Mouse (Mus musculus): Measurements from ENCODE around the gene Sspo. TPM values are rescaled to one million over a fixed set of nuclear protein-coding genes. Genes with fewer than 3 reads are reported as not detected.

Gene Sspo
- polyA plus RNA-seq, 1 experiment from 2014 or later = 0.05 TPM

DNA sequence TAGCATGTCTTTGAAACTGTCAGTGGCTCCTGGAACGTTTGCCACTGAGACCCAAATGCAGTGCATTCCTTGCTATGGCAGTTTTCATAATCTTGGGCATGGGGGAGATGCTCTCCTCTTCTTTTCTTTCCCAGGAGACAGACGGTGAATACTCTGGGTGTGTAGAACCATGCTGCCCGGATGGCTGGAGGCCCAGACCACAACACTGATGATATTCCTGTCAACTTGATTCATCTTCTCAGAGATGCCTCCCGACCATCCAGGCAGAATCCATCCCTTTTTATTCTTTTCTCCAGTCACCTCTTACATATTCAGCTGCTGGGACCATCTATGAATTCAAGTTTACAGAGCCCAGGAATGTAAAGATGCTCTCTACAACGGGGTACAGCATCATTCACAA is 17.3 kb upstream of the Sspo start:
- no peak overlapping the region for H3K27ac ChIP-seq (ENCODE audit: low read depth, low read length)
- 77% methylated on average over 5 of the region's 5 CpGs for WGBS
- H3K36me3 ChIP-seq (ENCODE audit: control insufficient read depth, insufficient read depth, low read length) = no peaks in the 10 kb centered on the region
- H3K4me2 ChIP-seq (replicated peaks; ENCODE audit: low read depth, low read length) = no peak overlapping the region
- no peaks in the 10 kb centered on the region for H3K4me1 ChIP-seq (replicated peaks; ENCODE audit: control insufficient read depth, insufficient read depth, low read length)
- DNase-seq (ENCODE audit: low spot score) (no peak), ATAC-seq (ENCODE audit: low FRiP score) (no peak)
- no peaks in the 10 kb centered on the region for H3K9me3 ChIP-seq (ENCODE audit: control insufficient read depth, low read length)
- H3K27me3 ChIP-seq (ENCODE audit: control insufficient read depth, insufficient read depth, low read length) = no peaks in the 10 kb centered on the region
- H3K9ac ChIP-seq (ENCODE audit: low read depth, low read length) = no peak overlapping the region
- no peak overlapping the region for H3K4me3 ChIP-seq (ENCODE audit: low read depth, low read length)

DNA sequence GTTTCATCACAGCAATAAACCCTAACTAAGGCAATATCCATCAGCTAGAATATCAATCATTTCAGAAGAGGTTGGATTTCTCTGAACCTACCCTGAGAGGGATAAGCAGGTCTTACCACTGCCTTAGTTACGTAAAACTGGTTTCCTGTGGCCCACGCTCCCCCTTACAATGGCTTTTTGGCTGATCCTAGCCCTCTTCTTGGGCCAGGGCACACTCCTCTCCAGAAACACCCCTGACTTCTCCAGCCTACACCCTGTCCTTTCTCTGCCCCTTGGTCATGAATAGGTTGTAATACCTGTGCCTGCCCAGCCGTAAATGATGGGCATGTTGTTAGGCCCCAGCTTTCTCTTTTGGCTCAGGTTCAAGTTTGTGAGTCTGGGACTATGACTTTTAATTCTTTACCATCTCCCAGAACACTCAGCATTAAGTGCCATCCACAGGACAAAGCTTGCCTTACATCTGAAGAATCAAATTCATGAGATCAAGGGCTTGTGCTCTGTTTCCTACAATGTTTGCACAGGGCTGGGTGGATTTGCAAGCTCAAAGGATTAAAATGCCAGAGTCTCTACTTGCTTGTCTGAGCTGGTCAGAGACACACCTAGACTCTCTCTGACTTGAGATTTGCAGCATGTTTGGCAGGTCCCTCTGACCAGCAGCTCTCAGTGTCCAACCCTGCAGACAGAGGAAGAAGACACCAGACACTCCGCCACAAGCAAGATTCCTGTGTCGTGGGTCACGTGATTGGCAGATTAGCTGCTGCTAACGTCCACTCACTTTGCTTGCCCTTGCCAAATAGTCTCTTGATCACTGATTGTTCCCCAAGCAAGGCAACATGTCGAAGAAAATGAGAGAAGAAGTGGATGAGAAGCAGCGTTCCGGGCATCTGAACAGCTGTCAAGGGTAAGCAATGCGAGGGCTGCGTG is 14.9 kb upstream of the Sspo start:
- Histone ChIP-seq H3K4me2 (replicated peaks; ENCODE audit: low read depth, low read length) (no peak overlapping the region), H3K36me3 (ENCODE audit: control insufficient read depth, insufficient read depth, low read length) (peaks cover 3% of the 10 kb centered on the region; the same call in 1 of the 2 replicates), H3K27ac (ENCODE audit: low read depth, low read length) (no peak overlapping the region), H3K27me3 (ENCODE audit: control insufficient read depth, insufficient read depth, low read length) (peaks cover 14% of the 10 kb centered on the region), H3K4me1 (replicated peaks; ENCODE audit: control insufficient read depth, insufficient read depth, low read length) (peaks cover 2% of the 10 kb centered on the region; the same call in 1 of the 2 replicates), H3K9me3 (ENCODE audit: control insufficient read depth, low read length) (no peaks in the 10 kb centered on the region), H3K4me3 (ENCODE audit: low read depth, low read length) (no peak overlapping the region), H3K9ac (ENCODE audit: low read depth, low read length) (no peak overlapping the region)
- 77% methylated on average over 12 of the region's 12 CpGs for WGBS
- ATAC-seq (ENCODE audit: low FRiP score) = no peak
- no peak for DNase-seq (ENCODE audit: low spot score)

DNA sequence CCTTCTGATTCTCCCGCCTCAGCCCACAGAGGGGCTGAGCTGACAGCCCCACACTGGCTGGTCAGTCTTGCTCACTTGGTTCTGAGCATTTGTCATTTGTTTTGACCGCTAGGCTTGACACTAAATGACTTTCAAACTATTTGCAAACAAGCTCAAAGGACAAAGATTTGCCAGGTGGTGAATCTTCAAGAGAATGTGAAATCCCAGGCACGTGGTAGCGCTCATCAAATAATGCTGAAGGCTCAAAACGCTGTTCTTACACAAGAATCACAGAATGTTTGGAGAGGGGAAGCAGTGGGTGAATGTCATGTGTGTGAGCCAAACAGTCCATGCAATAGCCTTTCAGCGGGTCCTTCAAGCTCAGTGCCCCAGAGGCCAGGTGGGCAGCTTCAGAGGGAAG is 13.4 kb upstream of the Sspo start:
- Histone ChIP-seq H3K27me3 (ENCODE audit: control insufficient read depth, insufficient read depth, low read length) (peaks cover 29% of the 10 kb centered on the region), H3K9me3 (ENCODE audit: control insufficient read depth, low read length) (no peaks in the 10 kb centered on the region), H3K9ac (ENCODE audit: low read depth, low read length) (no peak overlapping the region), H3K4me3 (ENCODE audit: low read depth, low read length) (no peak overlapping the region), H3K27ac (ENCODE audit: low read depth, low read length) (no peak overlapping the region), H3K4me2 (replicated peaks; ENCODE audit: low read depth, low read length) (no peak overlapping the region), H3K36me3 (ENCODE audit: control insufficient read depth, insufficient read depth, low read length) (peaks cover 3% of the 10 kb centered on the region; the same call in 1 of the 2 replicates), H3K4me1 (replicated peaks; ENCODE audit: control insufficient read depth, insufficient read depth, low read length) (peaks cover 6% of the 10 kb centered on the region)
- WGBS = 66% methylated on average over 6 of the region's 6 CpGs
- DNase-seq (ENCODE audit: low spot score) (no peak), ATAC-seq (ENCODE audit: low FRiP score) (no peak)

DNA sequence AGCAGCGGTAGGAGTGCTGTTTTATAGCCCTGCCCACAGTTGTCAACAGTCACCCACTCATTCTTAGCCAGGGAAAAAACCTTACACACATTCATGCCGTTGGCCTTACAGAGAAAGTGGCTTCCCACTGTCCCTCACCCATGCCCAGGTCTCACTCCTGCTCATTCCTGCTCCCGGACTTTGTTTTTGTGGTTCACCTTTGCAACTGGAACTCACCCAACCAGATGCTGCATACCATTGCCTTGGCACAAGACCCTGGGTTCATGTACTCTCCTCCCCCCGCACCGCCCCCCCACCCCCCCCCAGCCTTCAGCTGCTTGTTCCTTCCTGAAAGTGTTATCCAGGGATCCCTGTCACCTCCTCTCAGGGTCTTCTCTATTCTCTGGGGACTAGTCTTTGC is 12.9 kb upstream of the Sspo start:
- Histone ChIP-seq H3K9ac (ENCODE audit: low read depth, low read length) (no peak overlapping the region), H3K4me2 (replicated peaks; ENCODE audit: low read depth, low read length) (no peak overlapping the region), H3K27ac (ENCODE audit: low read depth, low read length) (no peak overlapping the region), H3K4me3 (ENCODE audit: low read depth, low read length) (no peak overlapping the region), H3K27me3 (ENCODE audit: control insufficient read depth, insufficient read depth, low read length) (peaks cover 33% of the 10 kb centered on the region), H3K36me3 (ENCODE audit: control insufficient read depth, insufficient read depth, low read length) (peaks cover 3% of the 10 kb centered on the region; the same call in 1 of the 2 replicates), H3K9me3 (ENCODE audit: control insufficient read depth, low read length) (no peaks in the 10 kb centered on the region), H3K4me1 (replicated peaks; ENCODE audit: control insufficient read depth, insufficient read depth, low read length) (peaks cover 6% of the 10 kb centered on the region)
- 60% methylated on average over 5 of the region's 5 CpGs for WGBS
- ATAC-seq (ENCODE audit: low FRiP score) (no peak), DNase-seq (ENCODE audit: low spot score) (no peak)

DNA sequence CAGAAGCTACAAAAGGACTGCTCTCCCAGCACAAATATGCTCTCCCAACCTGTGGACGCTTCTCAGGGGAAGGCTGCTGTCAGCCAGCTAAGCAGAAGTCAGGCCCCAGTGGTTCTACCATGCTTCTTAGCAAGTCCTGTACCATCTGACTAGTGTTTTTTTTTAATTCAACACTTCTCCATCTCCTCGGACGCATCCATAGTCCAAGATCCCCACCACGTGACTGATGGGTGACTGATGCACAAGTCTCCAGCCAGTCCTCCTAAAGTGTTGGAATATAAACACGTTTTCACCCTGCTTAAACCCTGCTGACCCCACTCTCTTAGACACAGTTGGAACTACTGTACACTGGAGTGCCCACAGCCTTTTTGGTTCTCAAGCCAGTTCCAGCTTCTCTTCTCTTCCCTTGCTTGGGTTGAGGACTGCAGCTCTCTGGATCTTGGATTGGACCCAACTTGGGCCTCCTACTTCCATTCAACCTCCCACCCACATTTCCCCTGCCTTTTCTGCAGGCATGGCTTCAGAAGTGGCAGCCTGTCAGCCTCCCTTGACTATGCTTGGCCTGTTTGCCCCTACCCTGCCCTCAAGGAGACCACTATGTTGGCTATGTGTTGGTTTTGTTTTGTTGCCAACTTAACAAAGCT is 12.2 kb upstream of the Sspo start:
- Histone ChIP-seq H3K4me1 (replicated peaks; ENCODE audit: control insufficient read depth, insufficient read depth, low read length) (peaks cover 6% of the 10 kb centered on the region), H3K4me3 (ENCODE audit: low read depth, low read length) (no peak overlapping the region), H3K27me3 (ENCODE audit: control insufficient read depth, insufficient read depth, low read length) (peaks cover 33% of the 10 kb centered on the region), H3K4me2 (replicated peaks; ENCODE audit: low read depth, low read length) (no peak overlapping the region), H3K27ac (ENCODE audit: low read depth, low read length) (no peak overlapping the region), H3K9ac (ENCODE audit: low read depth, low read length) (no peak overlapping the region), H3K9me3 (ENCODE audit: control insufficient read depth, low read length) (no peaks in the 10 kb centered on the region), H3K36me3 (ENCODE audit: control insufficient read depth, insufficient read depth, low read length) (peaks cover 3% of the 10 kb centered on the region; the same call in 1 of the 2 replicates)
- DNase-seq (ENCODE audit: low spot score) = no peak
- 82% methylated on average over 5 of the region's 5 CpGs for WGBS
- ATAC-seq (ENCODE audit: low FRiP score) = no peak

DNA sequence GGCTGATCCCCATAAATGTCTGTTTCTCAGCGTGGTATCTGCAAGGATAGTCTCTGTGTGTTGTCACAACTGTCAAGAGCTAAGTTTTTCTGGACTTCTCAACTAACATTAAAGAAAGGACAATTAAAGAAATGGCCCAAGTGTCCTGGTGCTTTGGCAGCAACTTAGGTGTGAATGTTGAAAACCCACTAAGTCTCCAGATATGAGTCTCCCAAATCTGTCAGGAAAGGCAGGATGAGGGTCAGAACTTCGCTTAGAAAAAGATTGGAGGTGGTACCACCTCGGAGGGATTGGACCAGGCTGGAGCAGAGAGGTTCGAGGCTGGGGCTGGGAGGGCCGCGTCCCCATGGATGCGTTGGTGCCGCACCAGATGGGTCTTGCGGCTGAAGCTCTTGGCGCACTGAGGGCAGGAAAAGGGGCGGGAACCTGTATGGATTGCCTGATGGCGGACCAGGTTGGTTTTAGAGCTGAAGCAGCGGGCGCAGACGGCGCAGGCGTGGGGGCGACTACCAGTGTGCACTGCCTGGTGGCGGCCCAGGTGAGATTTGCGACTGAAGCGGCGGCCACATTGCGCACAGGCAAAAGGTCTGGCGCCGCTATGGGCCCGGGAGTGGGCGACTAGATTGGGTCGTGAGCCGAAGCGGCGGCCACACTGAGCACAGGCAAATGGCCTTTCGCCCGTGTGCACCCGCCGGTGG is 10.2 kb upstream of the Sspo start:
- Histone ChIP-seq H3K27ac (ENCODE audit: low read depth, low read length) (no peak overlapping the region), H3K27me3 (ENCODE audit: control insufficient read depth, insufficient read depth, low read length) (peaks cover 33% of the 10 kb centered on the region), H3K4me1 (replicated peaks; ENCODE audit: control insufficient read depth, insufficient read depth, low read length) (peaks cover 6% of the 10 kb centered on the region), H3K4me3 (ENCODE audit: low read depth, low read length) (peak overlapping the region; percentile 13), H3K9ac (ENCODE audit: low read depth, low read length) (no peak overlapping the region), H3K4me2 (replicated peaks; ENCODE audit: low read depth, low read length) (peak overlapping the region; percentile 30), H3K9me3 (ENCODE audit: control insufficient read depth, low read length) (no peaks in the 10 kb centered on the region), H3K36me3 (ENCODE audit: control insufficient read depth, insufficient read depth, low read length) (peaks cover 6% of the 10 kb centered on the region; the same call in 1 of the 2 replicates)
- 20% methylated on average over 35 of the region's 35 CpGs for WGBS
- DNase-seq (ENCODE audit: low spot score) = peak; percentile 33
- no peak for ATAC-seq (ENCODE audit: low FRiP score)

DNA sequence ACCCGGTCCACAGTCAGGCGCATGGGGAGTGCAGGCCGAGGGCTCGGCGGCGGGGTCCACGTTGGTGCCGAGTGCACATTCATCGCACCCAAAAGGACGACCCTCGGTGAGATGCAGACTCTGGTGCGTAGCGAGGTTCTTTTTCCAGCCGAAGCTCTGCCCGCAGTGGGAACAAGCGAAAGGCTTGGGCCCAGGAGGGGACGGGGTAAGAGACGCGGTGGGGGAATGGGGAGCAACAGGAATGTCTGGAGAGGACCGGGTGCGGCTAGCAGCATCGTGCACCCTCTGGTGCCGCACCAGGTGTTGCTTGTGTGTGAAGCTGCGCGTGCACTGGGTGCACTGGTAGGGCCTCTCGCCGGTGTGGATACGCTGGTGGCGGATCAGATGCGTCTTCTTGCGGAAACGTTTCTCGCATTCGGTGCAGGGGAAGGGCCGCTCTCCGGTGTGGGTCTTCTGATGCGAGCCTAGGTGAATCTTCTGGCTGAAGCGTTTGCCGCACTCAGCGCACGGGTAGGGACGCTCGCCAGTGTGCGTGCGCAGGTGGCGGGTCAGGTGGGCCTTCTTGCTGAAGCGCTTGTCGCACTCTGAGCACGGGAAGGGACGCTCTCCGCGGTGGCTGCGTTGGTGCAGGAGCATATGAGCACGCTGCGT is 9.4 kb upstream of the Sspo start:
- 8% methylated on average over 55 of the region's 55 CpGs for WGBS
- ATAC-seq (ENCODE audit: low FRiP score) (no peak), DNase-seq (ENCODE audit: low spot score) (peak; percentile 57)
- Histone ChIP-seq H3K9me3 (ENCODE audit: control insufficient read depth, low read length) (no peaks in the 10 kb centered on the region), H3K27me3 (ENCODE audit: control insufficient read depth, insufficient read depth, low read length) (peaks cover 33% of the 10 kb centered on the region), H3K36me3 (ENCODE audit: control insufficient read depth, insufficient read depth, low read length) (peaks cover 6% of the 10 kb centered on the region; the same call in 1 of the 2 replicates), H3K4me1 (replicated peaks; ENCODE audit: control insufficient read depth, insufficient read depth, low read length) (peaks cover 6% of the 10 kb centered on the region), H3K27ac (ENCODE audit: low read depth, low read length) (no peak overlapping the region), H3K4me3 (ENCODE audit: low read depth, low read length) (peak overlapping the region; percentile 13), H3K4me2 (replicated peaks; ENCODE audit: low read depth, low read length) (peak overlapping the region; percentile 30), H3K9ac (ENCODE audit: low read depth, low read length) (no peak overlapping the region)

DNA sequence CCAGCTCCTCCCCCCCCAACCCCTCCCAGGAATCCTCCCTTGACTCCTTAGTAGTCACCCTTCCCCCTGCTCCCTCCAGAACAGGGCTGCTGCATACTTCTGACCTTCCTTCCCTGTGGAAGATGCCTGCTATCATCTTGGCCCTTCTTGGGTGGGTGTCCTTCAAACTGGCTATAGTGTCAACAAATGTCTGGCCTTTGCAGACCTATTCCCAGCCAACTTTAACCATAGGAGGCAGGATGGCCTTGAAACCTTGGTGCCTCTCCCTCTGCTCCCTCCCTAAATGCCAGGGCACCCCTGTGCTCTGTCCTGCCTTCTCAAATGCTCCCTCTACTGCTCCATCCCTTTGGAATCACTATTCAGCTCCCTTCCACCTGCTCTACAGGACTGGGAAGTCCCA is 8.4 kb upstream of the Sspo start:
- no peak for DNase-seq (ENCODE audit: low spot score)
- Histone ChIP-seq H3K36me3 (ENCODE audit: control insufficient read depth, insufficient read depth, low read length) (peaks cover 6% of the 10 kb centered on the region; the same call in 1 of the 2 replicates), H3K27ac (ENCODE audit: low read depth, low read length) (no peak overlapping the region), H3K27me3 (ENCODE audit: control insufficient read depth, insufficient read depth, low read length) (peaks cover 33% of the 10 kb centered on the region), H3K9me3 (ENCODE audit: control insufficient read depth, low read length) (no peaks in the 10 kb centered on the region), H3K4me3 (ENCODE audit: low read depth, low read length) (peak overlapping the region; percentile 1; the same call in 1 of the 2 replicates), H3K4me1 (replicated peaks; ENCODE audit: control insufficient read depth, insufficient read depth, low read length) (peaks cover 6% of the 10 kb centered on the region), H3K9ac (ENCODE audit: low read depth, low read length) (no peak overlapping the region), H3K4me2 (replicated peaks; ENCODE audit: low read depth, low read length) (no peak overlapping the region)
- no peak for ATAC-seq (ENCODE audit: low FRiP score)

Measured in hindbrain, embryonic 11.5 days (tissue).